In the genomic region with DNA sequence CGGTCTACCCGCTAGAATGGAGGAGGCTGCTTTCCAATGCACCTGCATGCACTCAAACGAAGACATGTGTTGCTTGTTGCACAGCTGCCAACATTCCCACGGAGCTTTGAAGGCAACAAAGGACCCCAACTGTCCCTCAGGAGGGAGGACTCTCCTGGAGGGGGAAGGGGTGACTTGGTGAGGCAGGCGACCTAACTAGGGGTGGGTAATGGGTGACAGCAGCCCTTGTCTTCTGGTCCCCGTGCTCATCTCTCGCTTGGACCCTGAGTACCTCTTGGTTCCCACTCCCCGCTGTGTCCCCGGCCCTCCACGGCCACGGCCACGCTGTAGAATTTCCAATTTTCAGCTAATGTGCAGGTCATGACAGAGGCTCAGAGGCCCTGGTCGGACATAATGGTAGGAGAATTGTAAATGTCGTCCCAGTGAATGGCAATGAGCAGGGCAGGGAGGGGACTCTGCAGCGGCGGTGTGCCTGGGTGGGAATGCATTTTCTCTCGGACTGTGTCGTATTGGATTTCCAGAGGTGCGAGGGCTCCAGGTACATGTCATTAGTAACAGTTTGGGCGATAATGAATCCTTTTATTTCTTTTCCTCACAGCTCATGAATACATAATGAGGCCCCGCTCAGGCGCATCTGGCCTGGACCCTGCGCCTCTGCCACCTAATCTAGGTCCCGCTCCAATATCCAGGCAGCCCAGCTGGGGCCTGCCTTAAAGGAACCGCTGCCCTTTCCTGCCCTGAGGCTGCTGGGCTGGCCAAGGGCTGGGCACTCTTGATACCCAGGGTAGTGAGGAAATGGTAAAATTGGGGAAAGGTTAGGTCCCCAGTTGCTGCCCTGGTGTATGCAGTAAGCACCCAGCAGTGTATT, we compare ENCODE assay signal across 29 mouse cellular contexts. TPM values are rescaled to one million over a fixed set of nuclear protein-coding genes. Genes with fewer than 3 reads are reported as not detected.
DNase-seq lines count a peak whose midpoint lies in the region; ATAC-seq and TF ChIP-seq lines count a peak whose summit lies in the region.
"Had no signal": no experiment of that assay in that cellular context is flagged by ENCODE, and none has a peak within 500 bp of the region (broad histone marks: within the 10 kb centered on the region; RNA-seq: fewer than 3 reads in every experiment).

No protein-coding gene starts in this region.

- WGBS in forebrain, embryonic 10.5 days: 44% methylated on average over 25 of the region's 25 CpGs
- WGBS in forebrain, embryonic 11.5 days: 41% methylated on average over 25 of the region's 25 CpGs
- whole genome bisulfite sequencing in hindbrain, embryonic 16.5 days: 23% methylated on average over 24 of the region's 25 CpGs
- WGBS in neural tube, embryonic 13.5 days: 24% methylated on average over 25 of the region's 25 CpGs
- WGBS in lung, postnatal 0 days: 53% methylated on average over 25 of the region's 25 CpGs

- no peak for TF ChIP-seq EP300 in lung, postnatal 0 days (IDR thresholded peaks at IDR 0.05)

- H3K9ac ChIP-seq in forebrain, embryonic 11.5 days (ENCODE audit: low read length): no peak overlapping the region
- 0 out of 2 replicates have a peak overlapping the region, but pooled peaks have one; percentile 13 for H3K9ac ChIP-seq in hindbrain, embryonic 16.5 days (ENCODE audit: low read depth, low read length)
- no peak overlapping the region for H3K9ac ChIP-seq in neural tube, embryonic 13.5 days
- H3K9ac ChIP-seq in lung, postnatal 0 days (replicated peaks; ENCODE audit: low read depth): no peak overlapping the region
- H3K9ac ChIP-seq: forebrain, postnatal 0 days; liver, embryonic 14.5 days; lung, embryonic 15.5 days had no signal

- H3K4me1 ChIP-seq in forebrain, embryonic 10.5 days: peaks cover 25% of the 10 kb centered on the region
- no peaks in the 10 kb centered on the region; the same call in 1 of the 2 replicates for H3K4me1 ChIP-seq in forebrain, embryonic 11.5 days (replicated peaks; ENCODE audit: control insufficient read depth, insufficient read depth, low read length)
- H3K4me1 ChIP-seq in hindbrain, embryonic 16.5 days (ENCODE audit: control insufficient read depth, insufficient read depth, low read depth, low read length): peaks cover 5% of the 10 kb centered on the region; the same call in 1 of the 2 replicates
- H3K4me1 ChIP-seq in neural tube, embryonic 13.5 days (replicated peaks): peaks cover 18% of the 10 kb centered on the region
- no peaks in the 10 kb centered on the region for H3K4me1 ChIP-seq in lung, postnatal 0 days (ENCODE audit: insufficient read depth, low read depth, low read length)
- H3K4me1 ChIP-seq: lung, embryonic 15.5 days had no signal

- no peak overlapping the region for H3K4me2 ChIP-seq in forebrain, embryonic 11.5 days (ENCODE audit: low read depth, low read length, severe bottlenecking)
- no peak overlapping the region for H3K4me2 ChIP-seq in hindbrain, embryonic 16.5 days (ENCODE audit: low read length)
- H3K4me2 ChIP-seq in neural tube, embryonic 13.5 days: peak overlapping the region; percentile 20
- no peak overlapping the region for H3K4me2 ChIP-seq in lung, postnatal 0 days (replicated peaks; ENCODE audit: low read depth, low read length)
- H3K4me2 ChIP-seq: heart, embryonic 11.5 days; lung, embryonic 15.5 days had no signal

- no peak for DNase-seq in forebrain, embryonic 10.5 days (ENCODE audit: extremely low spot score, low spot score)
- DNase-seq in forebrain, embryonic 11.5 days (ENCODE audit: low spot score): no peak
- DNase-seq in brain, embryonic 14.5 days (ENCODE audit: low read depth): peak; percentile 23
- DNase-seq in layer of hippocampus, postnatal 25 days (ENCODE audit: extremely low spot score in 1 of 2, low spot score in 1 of 2): no peak
- no peak for DNase-seq in right cerebral cortex, postnatal 10 days (ENCODE audit: low spot score in 2 of 2)
- DNase-seq in lung, postnatal 0 days (ENCODE audit: low spot score): no peak
- DNase-seq: adrenal gland, postnatal 25 days; cerebellum, adult 11-12 months; cerebellum, postnatal 36 days; forebrain, postnatal 0 days; heart, postnatal 10 days; kidney, adult 2 months; kidney, postnatal 10 days; layer of hippocampus, postnatal 36 days; spleen, adult 18-20 months; thymus, postnatal 4 days had no signal

- peaks cover 67% of the 10 kb centered on the region for H3K27me3 ChIP-seq in forebrain, embryonic 10.5 days (ENCODE audit: poor library complexity, severe bottlenecking)
- no peaks in the 10 kb centered on the region for H3K27me3 ChIP-seq in forebrain, embryonic 11.5 days (ENCODE audit: control insufficient read depth, insufficient read depth, low read length)
- H3K27me3 ChIP-seq in hindbrain, embryonic 16.5 days (replicated peaks; ENCODE audit: control insufficient read depth, insufficient read depth, low read length): no peaks in the 10 kb centered on the region
- no peaks in the 10 kb centered on the region for H3K27me3 ChIP-seq in neural tube, embryonic 13.5 days
- H3K27me3 ChIP-seq in lung, postnatal 0 days (replicated peaks; ENCODE audit: insufficient read depth, low read length): no peaks in the 10 kb centered on the region
- H3K27me3 ChIP-seq: lung, embryonic 15.5 days had no signal

- H3K9me3 ChIP-seq in forebrain, embryonic 10.5 days: no peaks in the 10 kb centered on the region
- H3K9me3 ChIP-seq in forebrain, embryonic 11.5 days (ENCODE audit: control insufficient read depth, low read length): no peaks in the 10 kb centered on the region
- no peaks in the 10 kb centered on the region for H3K9me3 ChIP-seq in hindbrain, embryonic 16.5 days (ENCODE audit: control insufficient read depth, low read length)
- H3K9me3 ChIP-seq in neural tube, embryonic 13.5 days: no peaks in the 10 kb centered on the region
- no peaks in the 10 kb centered on the region for H3K9me3 ChIP-seq in lung, postnatal 0 days (ENCODE audit: low read length)
- H3K9me3 ChIP-seq: embryonic facial prominence, embryonic 10.5 days; lung, embryonic 15.5 days had no signal

- ATAC-seq in forebrain, embryonic 11.5 days (replicated peaks; ENCODE audit: low FRiP score): no peak
- no peak for ATAC-seq in hindbrain, embryonic 16.5 days
- ATAC-seq in neural tube, embryonic 13.5 days (ENCODE audit: low read depth): 0 out of 2 replicates have a peak, but pooled peaks have one; percentile 40
- no peak for ATAC-seq in lung, postnatal 0 days
- ATAC-seq: CD4-positive, CD25-positive, alpha-beta regulatory T cell, adult 4 months; forebrain, postnatal 0 days had no signal

- TF ChIP-seq CTCF in brain, embryonic 14.5 days (IDR thresholded peaks at IDR 0.05; ENCODE audit: borderline replicate concordance, extremely low read depth, insufficient read depth, insufficient read length): no peak
- TF ChIP-seq CTCF in lung, postnatal 0 days (IDR thresholded peaks at IDR 0.05): no peak

- H3K4me3 ChIP-seq in forebrain, embryonic 10.5 days: no peak overlapping the region
- no peak overlapping the region for H3K4me3 ChIP-seq in forebrain, embryonic 11.5 days (ENCODE audit: low read depth, low read length)
- H3K4me3 ChIP-seq in hindbrain, embryonic 16.5 days (ENCODE audit: low read length): no peak overlapping the region
- H3K4me3 ChIP-seq in neural tube, embryonic 13.5 days: no peak overlapping the region
- H3K4me3 ChIP-seq in lung, postnatal 0 days (ENCODE audit: low read depth, low read length): no peak overlapping the region
- H3K4me3 ChIP-seq: embryonic facial prominence, embryonic 10.5 days; lung, embryonic 15.5 days had no signal

- no peak for TF ChIP-seq POLR2A in brain, embryonic 14.5 days (IDR thresholded peaks at IDR 0.05; ENCODE audit: borderline replicate concordance, extremely low read depth, insufficient read depth, insufficient read length, poor library complexity, severe bottlenecking)

- H3K36me3 ChIP-seq in forebrain, embryonic 10.5 days (replicated peaks): no peaks in the 10 kb centered on the region
- no peaks in the 10 kb centered on the region for H3K36me3 ChIP-seq in forebrain, embryonic 11.5 days (ENCODE audit: control insufficient read depth, insufficient read depth, low read length)
- H3K36me3 ChIP-seq in hindbrain, embryonic 16.5 days (ENCODE audit: control insufficient read depth, insufficient read depth, low read length): no peaks in the 10 kb centered on the region
- H3K36me3 ChIP-seq in neural tube, embryonic 13.5 days: no peaks in the 10 kb centered on the region
- no peaks in the 10 kb centered on the region for H3K36me3 ChIP-seq in lung, postnatal 0 days (ENCODE audit: insufficient read depth, low read length)
- H3K36me3 ChIP-seq: embryonic facial prominence, embryonic 10.5 days; G1E; lung, embryonic 15.5 days had no signal

- H3K27ac ChIP-seq in forebrain, embryonic 10.5 days: 0 out of 2 replicates have a peak overlapping the region, but pooled peaks have one; percentile 25
- no peak overlapping the region for H3K27ac ChIP-seq in forebrain, embryonic 11.5 days (ENCODE audit: low read depth, low read length)
- no peak overlapping the region for H3K27ac ChIP-seq in hindbrain, embryonic 16.5 days (ENCODE audit: low read depth, low read length)
- peak overlapping the region; percentile 52; the same call in 1 of the 2 replicates for H3K27ac ChIP-seq in neural tube, embryonic 13.5 days (replicated peaks)
- no peak overlapping the region for H3K27ac ChIP-seq in lung, postnatal 0 days (ENCODE audit: low read length)
- H3K27ac ChIP-seq: embryonic facial prominence, embryonic 10.5 days; liver, embryonic 14.5 days; lung, embryonic 15.5 days had no signal

RNA-seq across cellular contexts. Expression of gene Tas1r2, which starts 57.4 kb away (rescaled TPM):
- not detected in 2 replicates for polyA plus RNA-seq in forebrain, embryonic 10.5 days (2016; fragmentation: Nextera tagmentation; extraction: Ambion mirVana)
- not detected in 2 replicates for polyA plus RNA-seq in forebrain, embryonic 11.5 days (2014; fragmentation: Nextera tagmentation; extraction: Ambion mirVana)
- 0.04 TPM in 1 of 2 replicates, not detected in the other for polyA plus RNA-seq in brain, embryonic 14.5 days (2012; rRNA removed)
- polyA plus RNA-seq in hindbrain, embryonic 16.5 days (2015; fragmentation: Nextera tagmentation; extraction: Ambion mirVana): not detected in 2 replicates
- polyA plus RNA-seq in neural tube, embryonic 13.5 days (2015; fragmentation: Nextera tagmentation; extraction: Ambion mirVana): not detected in 2 replicates
- not detected for total RNA-seq in layer of hippocampus, postnatal 25 days (2021)
- polyA plus RNA-seq in lung, postnatal 0 days (2015; fragmentation: Nextera tagmentation; extraction: Ambion mirVana): not detected in 2 replicates
- total RNA-seq: adrenal gland, postnatal 25 days; G1E; gastrocnemius, adult 18-20 months; heart, postnatal 10 days; layer of hippocampus, adult 18-20 months; layer of hippocampus, postnatal 36 days; left cerebral cortex, postnatal 25 days had no signal
- polyA plus RNA-seq: CD4-positive, CD25-positive, alpha-beta regulatory T cell, adult 4 months; embryonic facial prominence, embryonic 10.5 days; forebrain, postnatal 0 days; G1E; gonadal fat pad, adult 2 months; heart, embryonic 11.5 days; liver, embryonic 14.5 days; lung, embryonic 15.5 days; stomach, embryonic 14.5 days had no signal

Comparison
In these comparisons a context has a peak if more than half of its experiments do, and no peak if none do; other contexts are left out.
1. H3K27ac ChIP-seq: peak in forebrain, embryonic 10.5 days (single experiment) and neural tube, embryonic 13.5 days (single experiment); none in forebrain, embryonic 11.5 days (single experiment), hindbrain, embryonic 16.5 days (single experiment) and lung, postnatal 0 days (single experiment).